Mouse (Mus musculus) heart, embryonic 13.5 days (tissue): ENCODE measurements around the gene Pald1. TPM values are rescaled to one million over a fixed set of nuclear protein-coding genes. Genes with fewer than 3 reads are reported as not detected.

Experiments used
- ATAC-seq: fragments of 200-750 bp; cut with Nextera tagmentation; 2 replicates; pipeline ENCODE4 v1.8.0; 2017; ENCODE audit warnings: moderate TSS enrichment; ENCODE audit not compliant: insufficient number of reproducible peaks, low FRiP score, low TSS enrichment; ENCODE audit errors: extremely low read depth
- H3K27ac ChIP-seq: fragments of 300-500 bp; sonication (generic); replicated peaks from 2 replicates; pipeline ENCODE4 v1.5.1; 2015; ENCODE audit warnings: moderate library complexity, mild to moderate bottlenecking, inconsistent platforms
- H3K27me3 ChIP-seq: fragments of 300-500 bp; sonication (generic); replicated peaks from 2 replicates; pipeline ENCODE4 v1.6.1; 2015; ENCODE audit warnings: mild to moderate bottlenecking, inconsistent platforms
- H3K36me3 ChIP-seq: fragments of 300-500 bp; sonication (generic); 2 replicates; pipeline ENCODE4 v1.6.1; 2015; ENCODE audit warnings: mild to moderate bottlenecking, inconsistent platforms
- H3K4me1 ChIP-seq: fragments of 300-500 bp; sonication (generic); 2 replicates; pipeline ENCODE4 v1.6.1; 2015; ENCODE audit warnings: inconsistent platforms
- H3K4me2 ChIP-seq: fragments of 300-500 bp; sonication (generic); 2 replicates; pipeline ENCODE4 v1.6.1; 2015; ENCODE audit warnings: inconsistent platforms, mild to moderate bottlenecking, moderate library complexity
- H3K4me3 ChIP-seq: fragments of 300-500 bp; sonication (generic); 2 replicates; pipeline ENCODE4 v1.5.1; 2015; ENCODE audit warnings: moderate library complexity, mild to moderate bottlenecking, inconsistent platforms
- H3K9ac ChIP-seq: fragments of 300-500 bp; sonication (generic); 2 replicates; pipeline ENCODE4 v1.6.1; 2015; ENCODE audit warnings: inconsistent platforms, mild to moderate bottlenecking, moderate library complexity
- H3K9me3 ChIP-seq: fragments of 300-500 bp; sonication (generic); 2 replicates; pipeline ENCODE4 v1.6.1; 2016; ENCODE audit warnings: inconsistent platforms
- WGBS: fragments of 180-500 bp; shearing (Covaris S2); methylation state at CpG from one replicate; pipeline ENCODE4 v1.1.7; 2015; ENCODE audit warnings: mixed read lengths; 5-methylcytosine and 5-hydroxymethylcytosine counted together
- polyA plus RNA-seq: library from polyadenylated mRNA; unstranded; fragments of >200 nt; fragmentation: Nextera tagmentation; extraction: Ambion mirVana; gene quantifications from 2 replicates; pipeline ENCODE4 v1.2.1, GENCODE M21; 2015

The Pald1 gene
- polyA plus RNA-seq, 1 experiment from 2014 or later, result 26.6 TPM

GRCm38 (mm10) chr10:61381823-61382222 lies 1.5 kb downstream of the Pald1 start:
- Histone ChIP-seq H3K4me3 (peak overlapping the region; percentile 83), H3K9ac (peak overlapping the region; percentile 91), H3K27ac (peak overlapping the region; percentile 95), H3K4me1 (peaks cover 93% of the 10 kb centered on the region), H3K36me3 (peaks cover 11% of the 10 kb centered on the region; the same call in 1 of the 2 replicates), H3K4me2 (peak overlapping the region; percentile 94), H3K9me3 (no peaks in the 10 kb centered on the region), H3K27me3 (no peaks in the 10 kb centered on the region)
- no peak for ATAC-seq
- WGBS, result 17% methylated on average over 8 of the region's 8 CpGs

- ATAC-seq, result peak; percentile 44; the same call in 1 of the 2 replicates
- Histone ChIP-seq H3K27ac (peak overlapping the region; percentile 95), H3K27me3 (no peaks in the 10 kb centered on the region), H3K4me3 (peak overlapping the region; percentile 83), H3K4me1 (peaks cover 93% of the 10 kb centered on the region), H3K9ac (peak overlapping the region; percentile 91), H3K9me3 (no peaks in the 10 kb centered on the region), H3K4me2 (peak overlapping the region; percentile 94), H3K36me3 (peaks cover 11% of the 10 kb centered on the region; the same call in 1 of the 2 replicates)
- WGBS, result under 1% methylated on average over 9 of the region's 9 CpGs
These were observed 3.1 kb downstream of the Pald1 start for GRCm38 (mm10) chr10:61380186-61380585.

GRCm38 (mm10) chr10:61379340-61380040 lies 3.8 kb downstream of the Pald1 start:
- no peaks in the 10 kb centered on the region for H3K27me3 ChIP-seq
- H3K9me3 ChIP-seq, result no peaks in the 10 kb centered on the region
- ATAC-seq, result no peak
- peaks cover 11% of the 10 kb centered on the region; the same call in 1 of the 2 replicates for H3K36me3 ChIP-seq
- peak overlapping the region; percentile 94 for H3K4me2 ChIP-seq
- H3K4me3 ChIP-seq, result peak overlapping the region; percentile 83
- H3K4me1 ChIP-seq, result peaks cover 93% of the 10 kb centered on the region
- 76% methylated on average over 13 of the region's 13 CpGs for WGBS
- H3K27ac ChIP-seq, result peak overlapping the region; percentile 95
- peak overlapping the region; percentile 91 for H3K9ac ChIP-seq

DNA sequence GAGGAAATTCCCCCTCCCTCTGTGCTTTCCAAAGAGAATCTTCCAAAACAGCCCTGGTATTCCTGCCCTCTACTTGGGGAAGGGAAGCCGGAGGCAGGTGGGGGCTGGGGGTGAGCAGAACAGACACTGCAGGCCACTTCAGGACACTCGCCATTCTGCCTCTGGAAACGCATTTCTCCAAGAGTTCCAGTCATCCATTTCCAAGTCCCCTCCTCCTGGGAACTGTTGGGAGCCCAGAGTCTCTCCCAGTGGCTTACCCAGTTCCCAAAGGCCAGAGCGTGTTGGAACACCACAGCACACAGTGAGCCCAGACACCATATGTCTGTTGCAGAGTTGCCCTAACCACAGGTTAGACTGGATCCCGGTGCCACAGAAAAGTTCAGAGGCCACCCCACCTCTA lies 4.6 kb downstream of the Pald1 start:
- Histone ChIP-seq H3K4me2 (no peak overlapping the region; the same call in 1 of the 2 replicates), H3K4me1 (peaks cover 93% of the 10 kb centered on the region), H3K36me3 (peaks cover 14% of the 10 kb centered on the region; the same call in 1 of the 2 replicates), H3K9ac (no peak overlapping the region), H3K27me3 (no peaks in the 10 kb centered on the region), H3K9me3 (peaks cover 3% of the 10 kb centered on the region; the same call in 1 of the 2 replicates), H3K27ac (0 out of 2 replicates have a peak overlapping the region, but pooled peaks have one; percentile 95), H3K4me3 (no peak overlapping the region)
- 76% methylated on average over 5 of the region's 5 CpGs for WGBS
- ATAC-seq, result no peak

DNA sequence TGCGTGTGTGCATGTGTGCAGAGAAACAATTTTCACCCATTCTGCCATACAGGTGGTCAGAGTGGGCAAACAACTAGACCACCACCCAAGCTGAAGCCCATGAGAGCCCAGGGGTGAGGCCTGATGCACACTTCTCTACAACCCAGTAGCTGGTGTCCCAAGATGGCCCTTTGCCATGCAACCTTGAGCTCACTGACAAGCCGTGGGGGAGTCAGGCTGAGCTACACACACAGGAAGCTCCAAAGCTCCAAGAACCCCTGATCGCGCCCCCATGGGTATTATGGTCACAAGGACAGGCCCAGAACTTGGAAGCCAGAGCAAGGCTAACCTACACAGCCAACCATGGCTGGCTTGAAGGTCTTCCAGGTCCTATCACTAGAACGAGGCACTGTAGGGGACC lies 5.3 kb downstream of the Pald1 start:
- H3K9me3 ChIP-seq, result peaks cover 3% of the 10 kb centered on the region; the same call in 1 of the 2 replicates
- peaks cover 96% of the 10 kb centered on the region for H3K4me1 ChIP-seq
- 88% methylated on average over 5 of the region's 5 CpGs for WGBS
- H3K9ac ChIP-seq, result no peak overlapping the region
- no peak overlapping the region for H3K4me2 ChIP-seq
- no peak overlapping the region for H3K4me3 ChIP-seq
- H3K27me3 ChIP-seq, result no peaks in the 10 kb centered on the region
- H3K27ac ChIP-seq, result no peak overlapping the region
- peaks cover 16% of the 10 kb centered on the region; the same call in 1 of the 2 replicates for H3K36me3 ChIP-seq
- no peak for ATAC-seq

- H3K9me3 ChIP-seq, result peaks cover 3% of the 10 kb centered on the region; the same call in 1 of the 2 replicates
- peak overlapping the region; percentile 65 for H3K27ac ChIP-seq
- H3K27me3 ChIP-seq, result no peaks in the 10 kb centered on the region
- H3K9ac ChIP-seq, result peak overlapping the region; percentile 0
- H3K4me3 ChIP-seq, result no peak overlapping the region
- ATAC-seq, result no peak
- H3K4me2 ChIP-seq, result peak overlapping the region; percentile 11; the same call in 1 of the 2 replicates
- peaks cover 96% of the 10 kb centered on the region for H3K4me1 ChIP-seq
- H3K36me3 ChIP-seq, result peaks cover 16% of the 10 kb centered on the region; the same call in 1 of the 2 replicates
- WGBS, result 67% methylated on average over 6 of the region's 6 CpGs
These were observed 8.4 kb downstream of the Pald1 start for GRCm38 (mm10) chr10:61374771-61375481.

DNA sequence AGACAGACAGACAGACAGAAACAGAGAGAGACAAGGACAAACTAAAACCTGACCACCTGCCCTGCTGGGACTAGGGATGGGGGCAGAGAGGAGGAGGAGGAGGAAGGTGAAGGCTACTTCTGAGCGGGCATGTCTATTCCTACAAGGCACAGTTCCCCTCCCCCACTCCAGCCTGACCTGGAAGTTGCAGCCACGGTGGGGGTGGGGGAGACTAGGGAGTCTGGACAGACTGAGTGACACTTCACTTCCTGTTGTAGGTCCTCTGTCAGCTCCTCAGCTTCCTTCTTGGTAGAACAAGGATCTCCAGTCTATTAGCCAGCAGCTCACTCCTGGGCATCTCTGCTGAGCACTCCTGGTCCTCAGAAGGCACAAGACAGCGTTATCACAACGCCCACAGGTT lies 9.3 kb downstream of the Pald1 start:
- Histone ChIP-seq H3K27ac (peak overlapping the region; percentile 65), H3K9ac (peak overlapping the region; percentile 0; the same call in 1 of the 2 replicates), H3K27me3 (no peaks in the 10 kb centered on the region), H3K4me2 (peak overlapping the region; percentile 11), H3K4me3 (no peak overlapping the region), H3K36me3 (peaks cover 16% of the 10 kb centered on the region; the same call in 1 of the 2 replicates), H3K4me1 (peaks cover 96% of the 10 kb centered on the region), H3K9me3 (peaks cover 3% of the 10 kb centered on the region; the same call in 1 of the 2 replicates)
- 21% methylated on average over 4 of the region's 4 CpGs for WGBS
- no peak for ATAC-seq

GRCm38 (mm10) chr10:61372585-61372923 lies 10.8 kb downstream of the Pald1 start:
- Histone ChIP-seq H3K4me1 (peaks cover 90% of the 10 kb centered on the region), H3K27me3 (no peaks in the 10 kb centered on the region), H3K4me3 (no peak overlapping the region), H3K9me3 (peaks cover 3% of the 10 kb centered on the region; the same call in 1 of the 2 replicates), H3K4me2 (no peak overlapping the region), H3K9ac (no peak overlapping the region), H3K27ac (peak overlapping the region; percentile 78), H3K36me3 (peaks cover 10% of the 10 kb centered on the region)
- WGBS, result 52% methylated on average over 4 of the region's 4 CpGs
- ATAC-seq, result no peak

- Histone ChIP-seq H3K27ac (peak overlapping the region; percentile 78), H3K27me3 (no peaks in the 10 kb centered on the region), H3K9me3 (peaks cover 3% of the 10 kb centered on the region; the same call in 1 of the 2 replicates), H3K4me2 (no peak overlapping the region), H3K4me3 (no peak overlapping the region), H3K36me3 (peaks cover 6% of the 10 kb centered on the region), H3K4me1 (peaks cover 86% of the 10 kb centered on the region), H3K9ac (no peak overlapping the region)
- no peak for ATAC-seq
- WGBS, result 76% methylated on average over 9 of the region's 9 CpGs
These were observed 11.3 kb downstream of the Pald1 start for GRCm38 (mm10) chr10:61371884-61372584.

DNA sequence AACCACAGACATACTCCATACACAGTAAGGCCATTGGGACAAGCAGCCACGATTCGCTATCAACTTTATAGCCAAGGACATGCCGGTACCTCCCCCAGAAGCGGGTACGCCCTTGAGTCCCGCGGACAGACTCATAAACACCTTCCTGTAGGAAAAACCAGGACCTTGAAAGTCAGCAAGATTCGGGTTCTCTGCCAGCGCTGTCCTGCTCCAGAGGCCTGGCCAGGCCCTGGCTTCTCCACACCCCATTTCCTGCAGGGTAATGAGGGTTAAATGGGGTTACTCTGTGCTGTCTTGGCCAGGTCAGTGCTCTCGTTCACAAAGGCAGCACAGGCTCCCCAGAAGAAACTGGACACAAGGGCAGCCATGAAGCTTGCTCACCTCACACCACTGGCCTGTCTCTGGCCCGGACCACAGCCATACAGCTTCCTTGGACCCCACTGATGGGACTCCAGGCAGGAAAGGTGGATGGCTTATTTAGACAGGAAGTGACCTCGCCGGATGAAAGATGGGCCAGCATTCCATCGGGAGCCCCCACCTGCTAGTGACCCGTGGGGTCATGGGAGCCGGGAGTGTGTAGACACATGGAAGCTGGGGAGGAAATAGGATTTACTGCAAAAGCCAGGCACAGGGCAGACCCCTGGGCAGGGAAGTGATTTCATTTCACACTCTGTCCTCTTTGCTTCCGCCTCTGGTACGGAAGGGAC lies 12.9 kb downstream of the Pald1 start:
- peak overlapping the region; percentile 24; the same call in 1 of the 2 replicates for H3K9ac ChIP-seq
- H3K27ac ChIP-seq, result peak overlapping the region; percentile 78
- WGBS, result 61% methylated on average over 18 of the region's 18 CpGs
- peak overlapping the region; percentile 18; the same call in 1 of the 2 replicates for H3K4me2 ChIP-seq
- peaks cover 87% of the 10 kb centered on the region for H3K4me1 ChIP-seq
- H3K27me3 ChIP-seq, result no peaks in the 10 kb centered on the region
- ATAC-seq, result no peak
- H3K36me3 ChIP-seq, result peaks cover 6% of the 10 kb centered on the region
- H3K4me3 ChIP-seq, result no peak overlapping the region
- H3K9me3 ChIP-seq, result peaks cover 3% of the 10 kb centered on the region; the same call in 1 of the 2 replicates
